Mouse (Mus musculus): ENCODE measurements at regions not wholly inside any gene's neighbourhood (a gene's known extent, or its start where the extent isn't known, plus 50 kb on each side); places are given as distances from the start of the nearest gene placed in this dataset.

DNA sequence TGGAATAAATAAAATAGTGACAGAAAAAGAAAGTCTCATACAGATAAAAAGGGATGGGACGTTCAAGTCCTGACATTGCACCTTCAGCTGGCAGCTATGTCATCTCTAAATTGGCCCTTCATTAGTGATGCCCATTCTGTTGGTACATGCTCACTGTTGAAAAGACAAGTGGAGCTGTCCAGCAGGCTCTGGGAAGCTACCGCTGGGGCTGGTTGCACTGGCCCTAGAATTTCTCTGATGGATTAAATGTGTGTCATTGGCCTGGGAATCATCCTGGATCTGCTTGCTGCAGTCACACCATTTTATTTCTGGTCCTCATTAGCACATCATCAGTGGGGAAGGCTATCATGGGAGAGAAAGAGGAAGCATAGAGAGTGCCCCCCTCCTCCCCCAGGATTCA, 72.2 kb upstream of the Raph1 start:
- no peak for ATAC-seq (replicated peaks; ENCODE audit: insufficient number of reproducible peaks, low FRiP score, low TSS enrichment, poor library complexity, severe bottlenecking)

- no peak for ATAC-seq (replicated peaks; ENCODE audit: insufficient number of reproducible peaks, low FRiP score, low TSS enrichment, poor library complexity, severe bottlenecking)
Observed at GRCm38 (mm10) chr1:60636802-60637452, 70.0 kb upstream of the Raph1 start.

GRCm38 (mm10) chr1:60627786-60628453, 61.0 kb upstream of the Raph1 start:
- no peak for ATAC-seq (replicated peaks; ENCODE audit: insufficient number of reproducible peaks, low FRiP score, low TSS enrichment, poor library complexity, severe bottlenecking)

DNA sequence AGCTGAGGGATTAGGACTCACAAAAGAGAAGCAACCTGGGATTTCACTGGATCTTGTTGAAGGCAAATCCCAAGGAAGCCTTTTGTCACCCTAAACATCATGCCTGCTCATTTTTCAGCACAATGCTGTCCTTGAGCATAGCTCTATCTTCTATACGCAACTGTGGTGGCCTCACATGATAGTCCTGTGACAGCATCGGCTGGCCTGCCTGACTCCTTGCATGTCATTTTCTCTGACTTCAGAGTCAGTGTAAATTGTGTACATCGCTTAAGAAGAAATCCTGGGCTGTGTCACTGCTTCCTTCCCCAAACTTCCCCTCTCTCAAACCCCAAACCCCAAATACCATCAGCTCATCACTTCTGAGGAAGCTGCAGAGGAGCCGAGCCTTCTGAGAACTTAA, 60.5 kb upstream of the Raph1 start:
- ATAC-seq (replicated peaks; ENCODE audit: insufficient number of reproducible peaks, low FRiP score, low TSS enrichment, poor library complexity, severe bottlenecking): peak; percentile 86

GRCm38 (mm10) chr1:60625698-60626486, 59.0 kb upstream of the Raph1 start:
- no peak for ATAC-seq (replicated peaks; ENCODE audit: insufficient number of reproducible peaks, low FRiP score, low TSS enrichment, poor library complexity, severe bottlenecking)

- ATAC-seq (replicated peaks; ENCODE audit: insufficient number of reproducible peaks, low FRiP score, low TSS enrichment, poor library complexity, severe bottlenecking): no peak
Observed at GRCm38 (mm10) chr1:60624231-60624630, 57.3 kb upstream of the Raph1 start.

- no peak for ATAC-seq (replicated peaks; ENCODE audit: insufficient number of reproducible peaks, low FRiP score, low TSS enrichment, poor library complexity, severe bottlenecking)
Observed at GRCm38 (mm10) chr1:60623440-60624016, 56.6 kb upstream of the Raph1 start.

- ATAC-seq (replicated peaks; ENCODE audit: insufficient number of reproducible peaks, low FRiP score, low TSS enrichment, poor library complexity, severe bottlenecking): no peak
Observed at GRCm38 (mm10) chr1:60621770-60622169, 54.9 kb upstream of the Raph1 start.

DNA sequence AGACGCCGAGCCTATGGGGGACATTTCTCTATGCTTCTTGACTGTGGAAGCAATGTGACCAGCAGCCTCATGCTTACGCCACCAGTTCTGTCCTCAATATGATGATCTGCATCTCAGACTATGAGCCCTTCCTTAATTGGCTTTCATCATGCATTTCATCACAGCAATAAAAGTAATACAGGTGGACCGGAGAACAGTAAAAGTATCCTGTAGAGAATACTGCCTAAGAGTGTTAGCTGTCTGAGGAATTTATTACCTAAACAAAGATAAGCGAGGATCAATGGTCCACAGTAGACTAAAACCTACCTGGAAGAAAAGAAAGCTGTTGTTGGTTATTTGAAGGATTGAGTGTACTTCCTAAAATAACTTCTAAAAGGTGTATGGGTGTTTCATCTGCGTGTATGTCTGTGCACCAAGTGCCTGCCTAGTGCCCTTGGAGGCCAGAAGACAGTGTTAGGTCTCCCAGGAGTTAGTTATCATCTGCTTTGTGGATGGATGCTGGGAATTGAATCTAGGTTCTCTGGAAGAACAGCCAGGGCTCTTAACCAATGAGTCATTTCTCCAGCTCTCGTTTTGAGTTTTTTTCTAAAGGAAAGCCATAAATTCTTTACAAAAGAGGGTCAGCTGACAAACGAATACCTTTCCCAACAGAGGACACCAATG, 54.3 kb upstream of the Raph1 start:
- ATAC-seq (replicated peaks; ENCODE audit: insufficient number of reproducible peaks, low FRiP score, low TSS enrichment, poor library complexity, severe bottlenecking): no peak

DNA sequence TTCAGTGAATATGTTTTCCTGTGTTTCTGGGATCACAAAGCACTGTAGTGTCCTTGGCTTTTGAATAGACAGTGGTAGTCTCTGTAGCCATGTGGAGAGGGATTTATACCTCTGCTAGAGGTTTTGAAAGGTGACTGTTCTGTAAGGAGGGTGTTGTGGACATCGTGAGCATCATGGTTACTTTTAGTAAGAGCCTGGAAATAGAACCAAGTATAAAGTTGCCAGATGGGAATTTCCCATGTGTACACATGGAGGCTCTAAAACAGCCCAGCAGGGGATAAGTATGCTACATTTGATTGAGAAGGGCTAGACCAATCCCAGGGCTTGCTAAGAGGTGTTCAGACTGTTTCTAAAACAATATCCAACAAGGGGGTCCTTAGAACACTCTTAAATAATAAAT, 51.5 kb upstream of the Raph1 start:
- no peak for ATAC-seq (replicated peaks; ENCODE audit: insufficient number of reproducible peaks, low FRiP score, low TSS enrichment, poor library complexity, severe bottlenecking)

GRCm38 (mm10) chr1:60616916-60617315, 50.0 kb upstream of the Raph1 start:
- ATAC-seq (replicated peaks; ENCODE audit: insufficient number of reproducible peaks, low FRiP score, low TSS enrichment, poor library complexity, severe bottlenecking): no peak
